Mouse (Mus musculus): ENCODE results near the gene Bmp6. TPM values are rescaled to one million over a fixed set of nuclear protein-coding genes. Genes with fewer than 3 reads are reported as not detected.
A peak's percentile ranks its signal among the peaks of the same experiment; 100 is the strongest.

The Bmp6 gene
- polyA plus RNA-seq, 1 experiment, result 1.8 TPM

- Histone ChIP-seq H3K4me1 (ENCODE audit: control insufficient read depth, insufficient read depth, low read length) (no peaks in the 10 kb centered on the region), H3K27ac (ENCODE audit: insufficient read depth, low read length) (no peak overlapping the region), H3K4me3 (ENCODE audit: insufficient read depth, low read length) (no peak overlapping the region)
- TF ChIP-seq CTCF (IDR thresholded peaks at IDR 0.05; ENCODE audit: borderline replicate concordance, insufficient read depth, low read length) (no peak), POLR2A (IDR thresholded peaks at IDR 0.05; ENCODE audit: low read depth, low read length) (no peak)
These were observed 11.4 kb upstream of the Bmp6 start for GRCm38 (mm10) chr13:38333496-38333895.

GRCm38 (mm10) chr13:38342598-38342997 is 2.3 kb upstream of the Bmp6 start:
- H3K4me1 ChIP-seq (ENCODE audit: control insufficient read depth, insufficient read depth, low read length), result no peaks in the 10 kb centered on the region
- TF ChIP-seq POLR2A (IDR thresholded peaks at IDR 0.05; ENCODE audit: low read depth, low read length) (no peak), CTCF (IDR thresholded peaks at IDR 0.05; ENCODE audit: borderline replicate concordance, insufficient read depth, low read length) (no peak)
- no peak overlapping the region for H3K4me3 ChIP-seq (ENCODE audit: insufficient read depth, low read length)
- H3K27ac ChIP-seq (ENCODE audit: insufficient read depth, low read length), result no peak overlapping the region

- Histone ChIP-seq H3K27ac (ENCODE audit: insufficient read depth, low read length) (no peak overlapping the region), H3K4me1 (ENCODE audit: control insufficient read depth, insufficient read depth, low read length) (0 out of 2 replicates have a peak, but pooled peaks cover 2% of the 10 kb centered on the region), H3K4me3 (ENCODE audit: insufficient read depth, low read length) (no peak overlapping the region)
- TF ChIP-seq CTCF (IDR thresholded peaks at IDR 0.05; ENCODE audit: borderline replicate concordance, insufficient read depth, low read length), result no peak
- no peak for TF ChIP-seq POLR2A (IDR thresholded peaks at IDR 0.05; ENCODE audit: low read depth, low read length)
These were observed 1.7 kb upstream of the Bmp6 start for GRCm38 (mm10) chr13:38343202-38343601.

- Histone ChIP-seq H3K27ac (ENCODE audit: insufficient read depth, low read length) (no peak overlapping the region), H3K4me1 (ENCODE audit: control insufficient read depth, insufficient read depth, low read length) (peaks cover 11% of the 10 kb centered on the region; the same call in 1 of the 2 replicates), H3K4me3 (ENCODE audit: insufficient read depth, low read length) (peak overlapping the region; percentile 28)
- TF ChIP-seq POLR2A (IDR thresholded peaks at IDR 0.05; ENCODE audit: low read depth, low read length) (no peak), CTCF (IDR thresholded peaks at IDR 0.05; ENCODE audit: borderline replicate concordance, insufficient read depth, low read length) (no peak)
These were observed 519 bp downstream of the Bmp6 start for GRCm38 (mm10) chr13:38345431-38345820.

- TF ChIP-seq CTCF (IDR thresholded peaks at IDR 0.05; ENCODE audit: borderline replicate concordance, insufficient read depth, low read length) (no peak), POLR2A (IDR thresholded peaks at IDR 0.05; ENCODE audit: low read depth, low read length) (no peak)
- Histone ChIP-seq H3K4me3 (ENCODE audit: insufficient read depth, low read length) (peak overlapping the region; percentile 15; the same call in 1 of the 2 replicates), H3K27ac (ENCODE audit: insufficient read depth, low read length) (no peak overlapping the region), H3K4me1 (ENCODE audit: control insufficient read depth, insufficient read depth, low read length) (peaks cover 11% of the 10 kb centered on the region; the same call in 1 of the 2 replicates)
These were observed 1.4 kb downstream of the Bmp6 start for GRCm38 (mm10) chr13:38346096-38346915.

- H3K4me1 ChIP-seq (ENCODE audit: control insufficient read depth, insufficient read depth, low read length), result peaks cover 11% of the 10 kb centered on the region; the same call in 1 of the 2 replicates
- 0 out of 2 replicates have a peak overlapping the region, but pooled peaks have one; percentile 15 for H3K4me3 ChIP-seq (ENCODE audit: insufficient read depth, low read length)
- H3K27ac ChIP-seq (ENCODE audit: insufficient read depth, low read length), result no peak overlapping the region
- TF ChIP-seq POLR2A (IDR thresholded peaks at IDR 0.05; ENCODE audit: low read depth, low read length) (no peak), CTCF (IDR thresholded peaks at IDR 0.05; ENCODE audit: borderline replicate concordance, insufficient read depth, low read length) (no peak)
These were observed 2.3 kb downstream of the Bmp6 start for GRCm38 (mm10) chr13:38347021-38347774.

GRCm38 (mm10) chr13:38347775-38348135 is 2.8 kb downstream of the Bmp6 start:
- no peak for TF ChIP-seq POLR2A (IDR thresholded peaks at IDR 0.05; ENCODE audit: low read depth, low read length)
- TF ChIP-seq CTCF (IDR thresholded peaks at IDR 0.05; ENCODE audit: borderline replicate concordance, insufficient read depth, low read length), result no peak
- no peak overlapping the region for H3K4me3 ChIP-seq (ENCODE audit: insufficient read depth, low read length)
- peaks cover 11% of the 10 kb centered on the region; the same call in 1 of the 2 replicates for H3K4me1 ChIP-seq (ENCODE audit: control insufficient read depth, insufficient read depth, low read length)
- H3K27ac ChIP-seq (ENCODE audit: insufficient read depth, low read length), result no peak overlapping the region

GRCm38 (mm10) chr13:38349046-38349445 is 4.1 kb downstream of the Bmp6 start:
- TF ChIP-seq POLR2A (IDR thresholded peaks at IDR 0.05; ENCODE audit: low read depth, low read length), result no peak
- no peak for TF ChIP-seq CTCF (IDR thresholded peaks at IDR 0.05; ENCODE audit: borderline replicate concordance, insufficient read depth, low read length)
- Histone ChIP-seq H3K27ac (ENCODE audit: insufficient read depth, low read length) (no peak overlapping the region), H3K4me3 (ENCODE audit: insufficient read depth, low read length) (no peak overlapping the region), H3K4me1 (ENCODE audit: control insufficient read depth, insufficient read depth, low read length) (peaks cover 11% of the 10 kb centered on the region; the same call in 1 of the 2 replicates)

GRCm38 (mm10) chr13:38349818-38350217 is 4.9 kb downstream of the Bmp6 start:
- peak overlapping the region; percentile 65; the same call in 1 of the 2 replicates for H3K27ac ChIP-seq (ENCODE audit: insufficient read depth, low read length)
- H3K4me1 ChIP-seq (ENCODE audit: control insufficient read depth, insufficient read depth, low read length), result peaks cover 11% of the 10 kb centered on the region; the same call in 1 of the 2 replicates
- TF ChIP-seq CTCF (IDR thresholded peaks at IDR 0.05; ENCODE audit: borderline replicate concordance, insufficient read depth, low read length) (no peak), POLR2A (IDR thresholded peaks at IDR 0.05; ENCODE audit: low read depth, low read length) (no peak)
- H3K4me3 ChIP-seq (ENCODE audit: insufficient read depth, low read length), result no peak overlapping the region
